Mouse (Mus musculus) cerebellum, adult 18-20 months (tissue): Measurements from ENCODE around the gene Cbx7.
"Not testable (repeated sequence)": the region's sequence is repeated elsewhere in the genome, so short reads cannot be mapped to it uniquely, and the experiment has no call there.

Source experiments
- DNase-seq, 2 experiments: peaks; one replicate each; pipeline ENCODE4 v3.0.0; 2021

The Cbx7 gene

DNA sequence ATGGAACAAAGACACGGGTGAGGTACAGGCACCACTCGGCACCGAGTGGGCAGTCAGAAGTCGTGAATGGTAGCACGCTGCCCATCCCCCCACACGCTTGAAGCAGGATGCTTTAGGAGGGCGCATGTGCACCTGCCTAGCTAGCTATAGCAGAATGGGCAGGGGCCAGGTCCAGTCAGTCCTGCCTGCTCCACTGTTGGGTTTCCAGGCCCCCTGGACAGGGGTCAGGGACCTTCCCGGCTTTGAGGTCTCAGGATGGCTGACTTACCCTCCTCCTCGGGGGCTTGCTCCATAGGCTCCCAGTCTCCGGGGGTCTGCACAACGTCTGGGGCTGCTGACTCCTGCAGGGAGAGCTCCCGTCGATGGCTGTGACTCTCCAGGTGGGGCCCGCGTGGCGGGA, 52.4 kb downstream of the Cbx7 start:
- no peak for DNase-seq

DNA sequence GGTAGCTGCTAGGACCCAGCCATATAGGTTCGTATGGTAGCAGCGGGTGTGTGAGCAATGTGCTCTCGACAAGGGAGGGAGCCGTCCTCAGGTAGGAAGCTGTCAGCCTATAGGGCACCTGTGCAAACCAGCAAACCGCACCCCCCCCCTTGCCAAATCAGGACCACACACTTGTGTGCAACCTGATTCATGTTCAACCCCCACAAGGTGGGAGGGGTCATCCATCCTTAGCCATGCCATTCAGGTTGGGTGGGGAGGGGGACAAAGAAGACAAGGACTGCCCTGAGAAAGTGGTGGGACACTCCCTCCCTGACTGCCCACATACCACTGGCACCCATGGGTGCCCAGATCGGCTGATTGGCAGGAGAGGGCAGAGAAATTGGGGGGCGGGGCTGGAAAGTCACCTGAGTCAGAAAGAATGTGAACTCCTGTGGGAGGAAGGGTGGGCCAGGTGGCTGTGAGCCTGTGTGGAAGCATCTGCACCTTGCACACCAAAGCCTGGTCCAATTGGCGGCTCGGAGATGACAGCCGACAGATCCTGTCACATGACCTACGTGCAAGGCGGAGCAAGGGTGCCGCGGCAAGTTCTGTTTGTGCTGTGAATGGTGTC, 53.7 kb downstream of the Cbx7 start:
- no peak for DNase-seq

- no peak for DNase-seq
These were observed 54.8 kb downstream of the Cbx7 start for GRCm38 (mm10) chr15:79916150-79916549.

DNA sequence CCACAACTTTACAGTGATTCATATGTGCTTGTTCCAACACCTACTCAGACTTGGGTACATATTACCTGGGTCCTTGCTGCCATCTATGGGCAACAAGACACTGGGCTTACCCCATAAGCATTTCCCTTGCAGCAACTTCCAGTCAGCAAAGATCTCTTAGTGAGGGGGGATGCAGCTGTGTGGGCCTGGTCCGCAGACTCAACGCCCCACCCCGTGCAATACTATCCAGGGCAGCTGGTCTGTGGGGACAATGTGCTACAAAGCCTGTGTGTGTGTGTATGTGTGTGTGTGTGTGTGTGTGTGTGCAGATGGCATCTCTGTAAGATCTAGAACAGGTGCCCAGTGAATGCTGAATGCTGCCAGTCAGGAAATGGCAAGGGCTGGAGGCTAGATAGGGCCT, 56.6 kb downstream of the Cbx7 start:
- peak in 1 of 2 experiments; percentile 44 for DNase-seq

DNA sequence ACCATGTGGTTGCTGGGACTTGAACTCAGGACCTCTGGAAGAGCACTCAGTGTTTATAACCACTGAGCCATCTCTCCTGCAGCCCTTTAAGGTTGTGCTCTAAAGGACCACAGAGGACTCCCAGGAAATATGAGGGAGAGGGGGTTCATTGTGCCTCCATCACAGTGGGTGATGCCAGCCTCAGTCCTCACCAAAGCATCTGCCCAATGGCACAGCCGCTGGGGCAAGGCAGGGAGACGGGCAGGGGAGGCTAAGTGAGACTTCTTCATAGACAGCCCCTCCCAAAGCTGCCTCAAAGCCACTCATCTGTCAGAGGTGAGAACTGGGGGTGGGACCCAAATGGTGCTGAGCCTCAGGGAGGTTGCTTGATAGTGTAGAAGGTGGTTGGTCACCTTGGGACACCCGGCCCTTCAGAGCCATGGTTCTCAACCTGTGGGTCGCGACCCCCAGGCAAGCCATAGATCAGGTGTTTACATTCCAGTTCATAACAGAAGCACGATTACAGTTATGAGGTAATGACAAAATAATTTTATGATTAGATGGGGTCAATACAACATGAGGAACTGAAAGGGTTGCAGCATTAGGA, 57.1 kb downstream of the Cbx7 start:
- no peak for DNase-seq

DNA sequence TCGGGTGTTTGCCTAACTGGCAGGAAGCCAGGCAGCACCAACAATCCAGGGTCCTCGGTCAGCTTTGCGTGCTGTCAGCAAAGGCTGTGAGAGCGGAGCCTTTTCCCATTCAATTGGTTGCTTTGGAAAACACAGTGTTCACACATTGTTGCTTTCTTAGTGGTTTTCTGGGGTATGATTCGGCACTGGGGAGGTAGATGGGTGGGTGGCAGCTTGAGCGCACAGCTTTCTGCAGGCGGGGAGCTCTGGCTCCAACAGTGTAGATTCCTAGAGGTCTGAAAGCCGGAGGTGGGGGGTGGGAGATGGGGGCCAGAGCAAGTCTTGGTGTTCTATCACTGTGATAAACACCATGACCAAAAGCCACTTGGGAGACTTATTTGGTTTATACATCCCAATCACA, 59.6 kb downstream of the Cbx7 start:
- no peak for DNase-seq

GRCm38 (mm10) chr15:79910812-79911211, 60.1 kb downstream of the Cbx7 start:
- DNase-seq, result not testable (repeated sequence)

- DNase-seq, result not testable (repeated sequence)
These were observed 61.9 kb downstream of the Cbx7 start for GRCm38 (mm10) chr15:79909006-79909405.

DNA sequence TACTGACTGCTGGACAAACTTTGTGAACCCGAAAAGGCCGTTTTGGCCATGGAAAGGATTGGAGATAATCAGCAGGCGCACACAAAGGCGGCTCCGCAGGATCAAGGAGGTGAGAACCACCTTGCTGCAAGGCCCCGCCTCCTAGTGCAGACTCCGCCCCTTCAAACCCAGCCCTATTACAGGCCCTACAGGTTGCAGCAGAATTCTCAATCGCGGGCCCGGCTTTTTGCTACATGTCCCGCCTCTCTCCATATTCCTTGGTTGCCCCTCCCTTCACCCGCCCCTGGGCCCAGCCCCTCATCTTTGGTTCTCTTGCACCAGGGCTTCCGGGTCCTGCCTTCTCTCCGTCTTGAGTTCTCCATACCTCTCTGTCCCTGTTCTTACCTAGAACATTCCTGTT, 64.1 kb downstream of the Cbx7 start:
- no peak for DNase-seq

GRCm38 (mm10) chr15:79905211-79905610, 65.7 kb downstream of the Cbx7 start:
- DNase-seq, result no peak

DNA sequence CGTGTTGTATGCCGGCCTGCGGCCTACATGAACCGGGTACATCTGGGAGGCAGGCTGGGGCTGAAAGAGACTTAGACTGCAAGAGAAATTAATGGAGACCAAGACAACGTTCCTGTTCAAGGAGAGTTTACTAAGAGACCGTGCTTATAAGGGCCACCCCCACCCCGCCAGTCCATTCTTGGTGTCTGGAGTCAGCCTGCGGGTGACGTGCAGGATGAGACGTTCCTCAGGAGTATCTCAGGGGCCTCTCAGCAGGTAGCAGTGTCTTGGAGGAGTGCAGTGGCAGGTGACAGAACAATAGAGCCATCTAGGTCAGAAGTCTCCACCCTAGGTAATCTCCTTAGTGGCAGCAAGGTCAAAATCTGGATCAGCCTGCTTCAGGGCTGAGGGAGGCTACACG, 66.2 kb downstream of the Cbx7 start:
- DNase-seq, result not testable (repeated sequence)

GRCm38 (mm10) chr15:79903963-79904362, 67.0 kb downstream of the Cbx7 start:
- no peak for DNase-seq

DNA sequence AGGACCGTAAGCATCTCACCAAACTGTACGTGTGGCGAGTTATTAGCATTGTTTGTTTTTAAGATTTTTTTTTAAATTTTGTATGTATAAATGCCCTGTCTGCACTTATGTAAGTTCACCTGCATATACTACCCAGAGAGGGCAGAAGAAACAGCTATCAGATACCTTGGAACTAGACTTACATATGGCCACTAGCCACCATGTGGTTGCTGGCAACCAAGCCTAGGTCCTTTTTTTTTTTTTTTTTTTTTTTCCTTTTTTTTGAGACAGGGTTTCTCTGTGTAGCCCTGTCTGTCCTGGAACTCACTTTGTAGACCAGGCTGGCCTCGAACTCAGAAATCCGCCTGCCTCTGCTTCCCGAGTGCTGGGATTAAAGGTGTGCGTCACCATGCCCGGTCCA, 67.8 kb downstream of the Cbx7 start:
- not testable (repeated sequence) for DNase-seq

- DNase-seq, result no peak
These were observed 69.5 kb downstream of the Cbx7 start for GRCm38 (mm10) chr15:79901399-79901798.

DNA sequence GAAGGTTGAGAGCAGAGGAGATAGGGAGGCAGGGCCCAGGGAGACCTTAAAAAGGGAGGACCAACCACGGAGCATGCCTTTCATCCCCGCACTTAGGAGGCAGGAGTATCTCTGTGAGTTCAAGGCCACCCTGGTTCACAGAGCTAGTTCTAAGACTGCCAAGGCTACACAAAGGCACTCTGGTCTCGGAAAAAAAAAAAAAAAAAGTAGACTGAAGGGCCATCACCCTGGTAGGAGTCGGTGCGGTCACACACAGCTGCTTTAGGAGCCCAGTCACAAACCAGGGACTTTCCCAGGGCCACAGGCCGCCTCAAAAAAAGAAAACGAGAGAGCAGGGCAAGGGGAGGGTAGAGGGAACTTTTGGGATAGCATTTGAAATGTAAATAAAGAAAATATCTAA, 70.2 kb downstream of the Cbx7 start:
- no peak for DNase-seq

GRCm38 (mm10) chr15:79899828-79900510, 71.0 kb downstream of the Cbx7 start:
- DNase-seq, result no peak

DNA sequence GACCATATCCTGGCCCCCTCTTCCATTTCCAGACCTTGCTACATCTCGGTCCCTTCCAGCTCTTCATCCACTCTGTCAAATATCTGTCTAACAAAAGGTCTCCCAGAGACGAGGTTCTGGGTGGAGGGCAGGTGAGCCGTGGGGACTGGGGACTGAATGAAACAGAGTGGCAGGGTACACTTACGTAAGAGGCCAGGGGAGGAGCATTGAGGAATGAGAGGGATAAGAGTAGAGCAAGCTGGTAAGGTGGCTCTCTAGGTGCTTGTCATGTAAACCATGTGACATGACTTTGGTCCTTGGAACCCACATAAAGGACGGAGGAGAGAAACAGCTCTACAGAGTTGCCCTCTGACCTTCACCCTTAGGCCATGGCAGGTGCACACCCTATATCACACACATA, 71.9 kb downstream of the Cbx7 start:
- DNase-seq, result no peak

DNA sequence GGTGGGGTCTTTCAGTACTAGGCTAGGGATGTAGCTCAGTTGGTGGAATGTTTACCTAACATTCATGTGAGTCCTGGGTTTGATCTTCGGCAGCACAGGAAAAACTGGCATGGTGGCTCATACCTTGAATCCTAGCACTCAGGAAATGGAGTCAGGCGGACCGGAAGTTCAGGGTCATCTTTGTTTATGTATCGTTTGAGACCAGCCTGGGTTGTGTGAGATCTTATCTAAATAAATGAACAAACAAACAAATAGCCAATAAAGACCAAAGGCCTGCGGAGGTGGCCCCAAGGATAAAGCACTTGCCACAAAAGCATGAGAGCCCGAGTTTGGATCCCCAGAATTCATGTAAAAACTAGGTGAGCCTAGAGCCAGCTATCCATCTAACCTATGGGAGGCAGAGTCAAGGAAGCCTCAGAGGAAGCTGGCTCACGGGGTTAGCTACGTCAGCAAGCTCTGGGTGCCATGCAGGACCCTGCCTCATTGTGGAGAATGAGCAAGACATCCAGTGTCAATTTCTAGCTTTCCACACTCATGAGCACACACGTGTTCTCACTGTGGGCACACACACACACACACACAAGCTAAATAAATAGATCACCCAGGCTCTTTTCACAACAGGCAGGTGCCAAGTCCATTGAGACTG, 74.7 kb downstream of the Cbx7 start:
- no peak for DNase-seq

DNA sequence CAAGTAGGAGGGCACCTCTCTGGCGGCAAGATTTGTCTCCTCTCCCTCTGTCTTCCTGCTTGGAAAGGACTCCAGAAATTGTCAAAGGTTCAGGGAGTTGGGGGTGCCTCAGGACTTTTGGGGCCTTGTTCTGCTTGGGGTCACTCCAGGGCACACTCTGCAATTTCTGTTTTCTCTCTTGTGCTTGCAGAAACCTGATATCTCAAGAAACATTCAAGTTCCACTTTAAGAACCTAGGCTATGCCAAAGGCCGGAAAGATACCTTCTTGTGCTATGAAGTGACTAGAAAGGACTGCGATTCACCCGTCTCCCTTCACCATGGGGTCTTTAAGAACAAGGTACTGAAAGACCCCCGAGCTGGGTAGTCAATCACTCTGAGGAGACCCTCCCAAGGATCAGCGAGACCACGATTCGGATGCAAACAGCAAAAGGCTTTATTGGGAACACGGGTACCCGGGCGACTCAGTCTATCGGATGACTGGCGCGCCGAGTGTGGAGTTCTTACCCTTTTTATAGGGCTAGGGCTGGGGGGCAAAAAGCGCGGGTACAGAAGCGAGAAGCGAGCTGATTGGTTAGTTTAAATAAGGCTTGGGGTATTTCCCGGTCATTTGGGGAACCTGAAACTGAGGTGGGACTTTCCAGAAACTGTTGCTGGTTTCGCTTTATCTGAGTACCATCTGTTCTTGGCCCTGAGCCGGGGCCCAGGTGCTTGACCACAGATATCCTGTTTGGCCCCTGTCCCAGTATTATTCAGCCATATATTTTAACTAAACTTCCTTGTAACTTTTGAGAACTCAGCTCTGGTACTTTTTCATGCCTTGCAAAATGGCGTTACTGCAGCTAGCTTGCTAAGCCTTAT, 75.5 kb downstream of the Cbx7 start:
- not testable (repeated sequence) for DNase-seq

GRCm38 (mm10) chr15:79894343-79894742, 76.6 kb downstream of the Cbx7 start:
- no peak for DNase-seq

- DNase-seq, result no peak
These were observed 77.1 kb downstream of the Cbx7 start for GRCm38 (mm10) chr15:79893824-79894123.

- DNase-seq, result no peak
These were observed 77.7 kb downstream of the Cbx7 start for GRCm38 (mm10) chr15:79892995-79893823.
